In the genomic region with DNA sequence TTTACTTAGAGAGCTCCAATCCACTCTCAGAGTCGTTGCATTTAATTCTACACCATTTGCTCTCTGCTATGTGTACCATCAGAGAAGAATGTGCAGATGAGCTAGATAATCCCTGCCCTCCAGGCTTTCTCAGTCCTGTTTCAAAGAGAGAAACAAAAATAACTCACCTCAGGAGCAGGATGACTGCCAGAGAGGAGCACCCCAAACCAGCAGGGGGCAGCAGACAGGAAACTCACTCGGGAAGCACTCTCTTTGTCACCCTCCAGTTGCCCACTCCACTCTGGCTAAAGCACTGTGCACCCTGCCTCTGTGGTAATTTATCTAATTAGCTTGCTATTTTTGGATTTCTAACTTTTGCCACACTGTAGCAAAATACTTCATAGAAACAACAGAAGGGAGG, we compare ENCODE assay signal across 9 mouse cellular contexts.
DNase-seq lines count a peak whose midpoint lies in the region; ATAC-seq and TF ChIP-seq lines count a peak whose summit lies in the region.
"Had no signal": no experiment of that assay in that cellular context is flagged by ENCODE, and none has a peak within 500 bp of the region (broad histone marks: within the 10 kb centered on the region; RNA-seq: fewer than 3 reads in every experiment).

No protein-coding gene starts in this region.

- DNase-seq in heart, postnatal 0 days (ENCODE audit: low spot score): no peak
- DNase-seq in heart, adult 9 months (ENCODE audit: low spot score in 2 of 2): no peak
- peak; percentile 2 for DNase-seq in thymus, adult 2 months
- DNase-seq in thymus, postnatal 25 days: no peak
- peak; percentile 21 for DNase-seq in retina, postnatal 7 days (ENCODE audit: low read depth, low spot score)
- no peak for DNase-seq in spleen, postnatal 4 days (ENCODE audit: low spot score in 2 of 2)

- no peak for TF ChIP-seq POLR2A in thymus, adult 2 months (IDR thresholded peaks at IDR 0.05; ENCODE audit: control insufficient read depth, extremely low read depth, insufficient read depth, low read length, poor library complexity)
- TF ChIP-seq POLR2A in embryonic fibroblast, embryonic 13.5 days (IDR thresholded peaks at IDR 0.05; ENCODE audit: low read depth, low read length): no peak

- no peaks in the 10 kb centered on the region for H3K9me3 ChIP-seq in heart, postnatal 0 days (replicated peaks; ENCODE audit: control insufficient read depth, low read length)
- no peaks in the 10 kb centered on the region for H3K9me3 ChIP-seq in heart, embryonic 11.5 days (replicated peaks; ENCODE audit: control insufficient read depth, low read length)
- H3K9me3 ChIP-seq: limb, embryonic 15.5 days had no signal

- no peak overlapping the region for H3K4me3 ChIP-seq in heart, postnatal 0 days (ENCODE audit: low read depth, low read length)
- no peak overlapping the region for H3K4me3 ChIP-seq in thymus, adult 2 months (ENCODE audit: control insufficient read depth, insufficient read depth, low read length)
- no peak overlapping the region for H3K4me3 ChIP-seq in embryonic fibroblast, embryonic 13.5 days (ENCODE audit: insufficient read depth, low read length)
- no peak overlapping the region for H3K4me3 ChIP-seq in heart, embryonic 11.5 days (ENCODE audit: low read depth, low read length)
- H3K4me3 ChIP-seq: limb, embryonic 15.5 days had no signal

- no peak overlapping the region for H3K4me2 ChIP-seq in heart, postnatal 0 days (ENCODE audit: low read depth, low read length)
- no peak overlapping the region for H3K4me2 ChIP-seq in heart, embryonic 11.5 days
- H3K4me2 ChIP-seq: limb, embryonic 15.5 days had no signal

- no peak overlapping the region for H3K9ac ChIP-seq in heart, postnatal 0 days (replicated peaks; ENCODE audit: low read depth, low read length)
- H3K9ac ChIP-seq in heart, embryonic 11.5 days (ENCODE audit: low read depth, low read length): no peak overlapping the region
- H3K9ac ChIP-seq: limb, embryonic 15.5 days had no signal

- 19% methylated on average over 2 of the region's 2 CpGs for WGBS in heart, postnatal 0 days
- 31% methylated on average over 2 of the region's 2 CpGs for WGBS in thymus, adult 2 months
- 28% methylated on average over 2 of the region's 2 CpGs for WGBS in heart, embryonic 11.5 days (ENCODE audit: insufficient replicate concordance)

- TF ChIP-seq EP300 in heart, postnatal 0 days (IDR thresholded peaks at IDR 0.05; ENCODE audit: low read depth): no peak

- no peaks in the 10 kb centered on the region for H3K36me3 ChIP-seq in heart, postnatal 0 days (replicated peaks; ENCODE audit: control insufficient read depth, insufficient read depth, low read length)
- H3K36me3 ChIP-seq in thymus, adult 2 months (ENCODE audit: control insufficient read depth, insufficient read depth, low read length): no peaks in the 10 kb centered on the region
- H3K36me3 ChIP-seq in heart, embryonic 11.5 days (ENCODE audit: control insufficient read depth, insufficient read depth, low read length): no peaks in the 10 kb centered on the region
- H3K36me3 ChIP-seq: limb, embryonic 15.5 days had no signal

- H3K4me1 ChIP-seq in heart, postnatal 0 days (ENCODE audit: control insufficient read depth, insufficient read depth): no peaks in the 10 kb centered on the region
- no peaks in the 10 kb centered on the region for H3K4me1 ChIP-seq in thymus, adult 2 months (replicated peaks; ENCODE audit: control insufficient read depth, insufficient read depth, low read length)
- no peaks in the 10 kb centered on the region for H3K4me1 ChIP-seq in embryonic fibroblast, embryonic 13.5 days (ENCODE audit: control insufficient read depth, insufficient read depth, low read length)
- no peaks in the 10 kb centered on the region for H3K4me1 ChIP-seq in heart, embryonic 11.5 days (ENCODE audit: control insufficient read depth, insufficient read depth, low read length)
- H3K4me1 ChIP-seq: limb, embryonic 15.5 days had no signal

- H3K27ac ChIP-seq in heart, postnatal 0 days (ENCODE audit: low read depth): no peak overlapping the region
- H3K27ac ChIP-seq in thymus, adult 2 months (ENCODE audit: control insufficient read depth, insufficient read depth, low read length): no peak overlapping the region
- no peak overlapping the region for H3K27ac ChIP-seq in embryonic fibroblast, embryonic 13.5 days (ENCODE audit: insufficient read depth, low read length)
- no peak overlapping the region for H3K27ac ChIP-seq in heart, embryonic 11.5 days (ENCODE audit: low read depth, low read length)
- H3K27ac ChIP-seq: limb, embryonic 15.5 days had no signal

- peak; percentile 36 for TF ChIP-seq CTCF in heart, postnatal 0 days (IDR thresholded peaks at IDR 0.05; ENCODE audit: low read depth)
- no peak for TF ChIP-seq CTCF in thymus, adult 2 months (IDR thresholded peaks at IDR 0.05; ENCODE audit: borderline replicate concordance, control insufficient read depth, extremely low read depth, insufficient read depth, low read length, poor library complexity)
- 0 out of 2 replicates have a peak, but pooled peaks have one; percentile 20 for TF ChIP-seq CTCF in embryonic fibroblast, embryonic 13.5 days (IDR thresholded peaks at IDR 0.05; ENCODE audit: borderline replicate concordance, insufficient read depth, low read length)

- no peak for ATAC-seq in heart, postnatal 0 days (ENCODE audit: insufficient read depth, low read depth)
- no peak for ATAC-seq in heart, embryonic 11.5 days (replicated peaks; ENCODE audit: insufficient number of reproducible peaks, low FRiP score, low TSS enrichment)

- no peaks in the 10 kb centered on the region for H3K27me3 ChIP-seq in heart, postnatal 0 days (ENCODE audit: control insufficient read depth, insufficient read depth, low read length)
- H3K27me3 ChIP-seq in thymus, adult 2 months (ENCODE audit: control insufficient read depth, insufficient read depth, low read length): no peaks in the 10 kb centered on the region
- H3K27me3 ChIP-seq in heart, embryonic 11.5 days (ENCODE audit: control insufficient read depth, insufficient read depth, low read length): no peaks in the 10 kb centered on the region
- H3K27me3 ChIP-seq: limb, embryonic 15.5 days had no signal

Comparison
In these comparisons a context has a peak if more than half of its experiments do, and no peak if none do; other contexts are left out.
1. DNase-seq: peak in thymus, adult 2 months (single experiment) and retina, postnatal 7 days (single experiment); none in heart, postnatal 0 days (single experiment), heart, adult 9 months (0 of 2), thymus, postnatal 25 days (single experiment) and spleen, postnatal 4 days (0 of 2).